Mouse (Mus musculus): Measurements from ENCODE around the gene Pex3. TPM values are rescaled to one million over a fixed set of nuclear protein-coding genes. Genes with fewer than 3 reads are reported as not detected.
A peak's percentile ranks its signal among the peaks of the same experiment; 100 is the strongest.
"Not testable (repeated sequence)": the region's sequence is repeated elsewhere in the genome, so short reads cannot be mapped to it uniquely, and the experiment has no call there.

Pex3 gene
- total RNA-seq, 2 experiments from 2014 or later, result 23.4 to 25.5 TPM

- intact Hi-C loops (cut with DNase I), result no loop called here
- no peak for DNase-seq
Observed at GRCm38 (mm10) chr10:13539769-13540333, 13.1 kb downstream of the Pex3 start.

GRCm38 (mm10) chr10:13536706-13537105 is 16.2 kb downstream of the Pex3 start:
- DNase-seq, result no peak
- intact Hi-C loops (cut with DNase I), result no loop called here

- intact Hi-C loops (cut with DNase I), result no loop called here
- no peak for DNase-seq
Observed at GRCm38 (mm10) chr10:13534751-13535150, 18.2 kb downstream of the Pex3 start.

- DNase-seq, result no peak
- intact Hi-C loops (cut with DNase I), result no loop called here
Observed at GRCm38 (mm10) chr10:13528155-13528554, 24.8 kb downstream of the Pex3 start.

GRCm38 (mm10) chr10:13521857-13522256 is 31.1 kb downstream of the Pex3 start:
- no peak for DNase-seq
- intact Hi-C loops (cut with DNase I), result no loop called here

GRCm38 (mm10) chr10:13502371-13502770 is 50.6 kb downstream of the Pex3 start:
- intact Hi-C loops (cut with DNase I), result no loop called here
- no peak for DNase-seq

GRCm38 (mm10) chr10:13501533-13501932 is 51.4 kb downstream of the Pex3 start:
- DNase-seq; intact Hi-C loops (cut with DNase I): not testable (repeated sequence)

- intact Hi-C loops (cut with DNase I), result no loop called here
- DNase-seq, result peak; percentile 80
Observed at GRCm38 (mm10) chr10:13500938-13501496, 51.9 kb downstream of the Pex3 start.

- intact Hi-C loops (cut with DNase I), result no loop called here
- DNase-seq, result no peak
Observed at GRCm38 (mm10) chr10:13500473-13500872, 52.5 kb downstream of the Pex3 start.

GRCm38 (mm10) chr10:13499331-13499730 is 53.6 kb downstream of the Pex3 start, which contains the start of gene Fuca2:
Fuca2 (plus strand) TSS chr10:13499540.
- DNase-seq, result no peak
- intact Hi-C loops (cut with DNase I), result no loop called here

GRCm38 (mm10) chr10:13496315-13496714 is 56.6 kb downstream of the Pex3 start:
- DNase-seq, result no peak
- intact Hi-C loops (cut with DNase I), result no loop called here

- no peak for DNase-seq
- intact Hi-C loops (cut with DNase I), result no loop called here
Observed at GRCm38 (mm10) chr10:13493978-13494686, 58.8 kb downstream of the Pex3 start.

- intact Hi-C loops (cut with DNase I), result no loop called here
- DNase-seq, result no peak
Observed at GRCm38 (mm10) chr10:13489671-13490070, 63.3 kb downstream of the Pex3 start.

GRCm38 (mm10) chr10:13485958-13486357 is 67.0 kb downstream of the Pex3 start:
- DNase-seq, result no peak

GRCm38 (mm10) chr10:13479341-13479740 is 73.6 kb downstream of the Pex3 start:
- DNase-seq, result no peak
- intact Hi-C loops (cut with DNase I), result no loop called here

More at GRCm38 (mm10) chr10:13485958-13486357, 67.0 kb downstream of the Pex3 start:
- intact Hi-C loops (cut with DNase I), result no loop called here

- intact Hi-C loops (cut with DNase I), result no loop called here
- no peak for DNase-seq
Observed at GRCm38 (mm10) chr10:13475121-13475520, 77.8 kb downstream of the Pex3 start.

- intact Hi-C loops (cut with DNase I), result no loop called here
- no peak for DNase-seq
Observed at GRCm38 (mm10) chr10:13474568-13474955, 78.4 kb downstream of the Pex3 start.

Other genes with a start within 250 kb of the Pex3 start
- 10 to 100 TPM; 12.5 to 14.1 TPM for gene Phactr2, start 78.7 kb downstream of the Pex3 start, total RNA-seq (2021)
- gene Fuca2, start 53.6 kb downstream of the Pex3 start, total RNA-seq (2021), result 10 to 100 TPM; 28.4 to 30.1 TPM
- gene Adat2, start 248 bp downstream of the Pex3 start, total RNA-seq (2021), result 1 to 10 TPM; 8.9 to 9.7 TPM